Mouse (Mus musculus) midbrain, postnatal 0 days (tissue): ENCODE results near the gene Zc3h13. TPM values are rescaled to one million over a fixed set of nuclear protein-coding genes. Genes with fewer than 3 reads are reported as not detected.

Experiments used
- ATAC-seq: fragments of 200-750 bp; cut with Nextera tagmentation; 2 replicates; pipeline ENCODE4 v1.8.0; 2017; ENCODE audit warnings: moderate number of reproducible peaks, mild to moderate bottlenecking, moderate TSS enrichment, moderate library complexity; ENCODE audit not compliant: low FRiP score
- DNase-seq: peaks from one replicate; pipeline ENCODE4 v3.0.0-alpha.2; 2015; ENCODE audit warnings: low spot score
- H3K27ac ChIP-seq: fragments of 300-500 bp; sonication (generic); 2 replicates; pipeline ENCODE4 v1.5.1; 2014; ENCODE audit warnings: low read depth, mild to moderate bottlenecking, low read length, mixed read lengths
- H3K27me3 ChIP-seq: fragments of 300-500 bp; sonication (generic); 2 replicates; pipeline ENCODE4 v1.6.1; 2014; ENCODE audit warnings: low read length, control low read depth, mixed read lengths; ENCODE audit not compliant: insufficient read depth
- H3K36me3 ChIP-seq: fragments of 300-500 bp; sonication (generic); 2 replicates; pipeline ENCODE4 v1.6.1; 2014; ENCODE audit warnings: low read length, control low read depth, mixed read lengths; ENCODE audit not compliant: insufficient read depth
- H3K4me1 ChIP-seq: fragments of 300-500 bp; sonication (generic); 2 replicates; pipeline ENCODE4 v1.6.1; 2014; ENCODE audit warnings: mild to moderate bottlenecking, control low read depth, antibody characterized with exemption, low read length, mixed read lengths; ENCODE audit not compliant: insufficient read depth
- H3K4me2 ChIP-seq: fragments of 300-500 bp; sonication (generic); 2 replicates; pipeline ENCODE4 v1.6.1; 2014; ENCODE audit warnings: low read depth, mild to moderate bottlenecking, low read length, mixed read lengths; ENCODE audit not compliant: poor library complexity, severe bottlenecking
- H3K4me3 ChIP-seq: fragments of 300-500 bp; sonication (generic); 2 replicates; pipeline ENCODE4 v1.5.1; 2014; ENCODE audit warnings: low read depth, mild to moderate bottlenecking, low read length, moderate library complexity
- H3K9ac ChIP-seq: fragments of 300-500 bp; sonication (generic); replicated peaks from 2 replicates; pipeline ENCODE4 v1.6.1; 2014; ENCODE audit warnings: mild to moderate bottlenecking, low read length, moderate library complexity, mixed read lengths; ENCODE audit not compliant: poor library complexity, severe bottlenecking
- H3K9me3 ChIP-seq: fragments of 300-500 bp; sonication (generic); 2 replicates; pipeline ENCODE4 v1.6.1; 2016; ENCODE audit warnings: low read length, control low read depth
- CTCF ChIP-seq: IDR thresholded peaks from 2 replicates; pipeline ENCODE4 v1.5.1; 2016; ENCODE audit warnings: antibody characterized with exemption, mild to moderate bottlenecking
- WGBS: fragments of 180-500 bp; shearing (Covaris S2); extraction: QIAGEN DNeasy Blood & Tissue Kit; methylation state at CpG from one replicate; pipeline ENCODE4 v1.1.7; 2014; 5-methylcytosine and 5-hydroxymethylcytosine counted together
- polyA plus RNA-seq: library from polyadenylated mRNA; unstranded; fragments of >200 nt; fragmentation: Nextera tagmentation; extraction: Ambion mirVana; gene quantifications from 2 replicates; pipeline ENCODE4 v1.2.1, GENCODE M21; 2015
- total RNA-seq: library from RNA; depleted of rRNA; stranded (reverse); fragments of >200 nt; gene quantifications from 2 replicates; pipeline ENCODE4 v1.2.3, GENCODE M21; 2014

Gene Zc3h13
- total and polyA plus RNA-seq, 2 experiments from 2014 or later = 15.2 to 51.2 TPM

DNA sequence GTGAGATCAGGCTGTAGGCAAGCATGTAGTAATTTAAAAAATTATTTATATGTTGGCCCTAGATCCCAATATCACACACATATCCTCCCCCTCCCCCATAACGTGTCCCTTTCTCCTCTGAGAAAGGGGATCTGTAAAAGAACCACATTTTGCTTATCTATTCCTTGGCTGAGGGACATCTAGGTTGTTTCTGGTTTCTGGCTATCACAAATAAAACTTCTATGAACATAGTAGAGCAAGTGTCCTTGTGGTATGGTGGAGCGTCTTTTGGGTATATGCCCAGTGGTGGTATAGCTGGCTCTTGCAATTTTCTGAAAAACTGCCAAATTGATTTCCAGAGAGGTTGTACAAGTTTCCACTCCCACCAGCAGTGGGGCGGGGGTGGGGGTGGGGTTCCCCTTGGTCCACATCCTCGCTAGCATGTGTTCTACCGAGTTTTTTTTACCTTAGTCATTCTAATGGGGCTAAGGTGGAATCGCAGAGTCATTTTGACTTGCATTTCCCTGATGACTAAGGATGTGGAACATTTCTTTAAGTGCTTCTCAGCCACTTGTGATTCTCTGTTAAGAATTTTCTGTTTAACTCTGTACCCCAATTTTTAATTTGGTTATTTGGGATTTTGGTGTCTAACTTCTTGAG lies 46.0 kb upstream of the Zc3h13 start:
- Histone ChIP-seq H3K9ac (no peak overlapping the region), H3K27ac (no peak overlapping the region), H3K4me3 (no peak overlapping the region), H3K27me3 (no peaks in the 10 kb centered on the region), H3K4me1 (0 out of 2 replicates have a peak, but pooled peaks cover 6% of the 10 kb centered on the region), H3K4me2 (no peak overlapping the region), H3K36me3 (no peaks in the 10 kb centered on the region), H3K9me3 (no peaks in the 10 kb centered on the region)
- DNase-seq = no peak
- TF ChIP-seq CTCF = no peak
- WGBS = 92% methylated on average over 6 of the region's 6 CpGs
- ATAC-seq = no peak

DNA sequence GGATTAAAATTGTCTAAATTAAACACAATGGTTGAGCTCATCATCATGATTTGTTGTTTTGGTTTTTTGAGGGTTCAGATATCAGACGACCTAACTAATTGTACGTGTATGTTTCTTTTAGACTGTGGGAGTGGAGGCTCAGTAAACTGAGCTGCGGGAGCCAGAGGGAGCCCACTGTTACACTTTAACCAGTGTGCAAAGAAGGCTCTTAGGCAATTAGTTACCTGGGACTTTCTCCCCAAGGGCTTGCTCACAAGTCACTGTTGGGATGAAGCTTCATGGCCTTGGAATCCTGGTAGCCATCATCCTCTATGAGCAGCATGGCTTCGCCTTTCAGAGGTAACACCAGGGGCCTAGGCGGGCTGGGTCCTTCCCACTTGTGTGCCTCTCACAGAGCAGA lies 42.1 kb upstream of the Zc3h13 start, which contains the start of gene Cpb2:
Gene Cpb2, plus strand, starts transcription at position 201 of the 400 bp plus-strand sequence.
- 92% methylated on average over 5 of the region's 5 CpGs for WGBS
- H3K27ac ChIP-seq = no peak within 1 kb of the TSS
- TF ChIP-seq CTCF = no peak
- no peaks in the 10 kb centered on the region for H3K36me3 ChIP-seq
- H3K9me3 ChIP-seq = no peaks in the 10 kb centered on the region
- H3K4me1 ChIP-seq = no peaks in the 10 kb centered on the region
- no peak for ATAC-seq
- no peak for DNase-seq
- no peak within 1 kb of the TSS for H3K4me3 ChIP-seq
- H3K27me3 ChIP-seq = no peaks in the 10 kb centered on the region
- no peak within 1 kb of the TSS for H3K9ac ChIP-seq
- H3K4me2 ChIP-seq = no peak within 1 kb of the TSS

DNA sequence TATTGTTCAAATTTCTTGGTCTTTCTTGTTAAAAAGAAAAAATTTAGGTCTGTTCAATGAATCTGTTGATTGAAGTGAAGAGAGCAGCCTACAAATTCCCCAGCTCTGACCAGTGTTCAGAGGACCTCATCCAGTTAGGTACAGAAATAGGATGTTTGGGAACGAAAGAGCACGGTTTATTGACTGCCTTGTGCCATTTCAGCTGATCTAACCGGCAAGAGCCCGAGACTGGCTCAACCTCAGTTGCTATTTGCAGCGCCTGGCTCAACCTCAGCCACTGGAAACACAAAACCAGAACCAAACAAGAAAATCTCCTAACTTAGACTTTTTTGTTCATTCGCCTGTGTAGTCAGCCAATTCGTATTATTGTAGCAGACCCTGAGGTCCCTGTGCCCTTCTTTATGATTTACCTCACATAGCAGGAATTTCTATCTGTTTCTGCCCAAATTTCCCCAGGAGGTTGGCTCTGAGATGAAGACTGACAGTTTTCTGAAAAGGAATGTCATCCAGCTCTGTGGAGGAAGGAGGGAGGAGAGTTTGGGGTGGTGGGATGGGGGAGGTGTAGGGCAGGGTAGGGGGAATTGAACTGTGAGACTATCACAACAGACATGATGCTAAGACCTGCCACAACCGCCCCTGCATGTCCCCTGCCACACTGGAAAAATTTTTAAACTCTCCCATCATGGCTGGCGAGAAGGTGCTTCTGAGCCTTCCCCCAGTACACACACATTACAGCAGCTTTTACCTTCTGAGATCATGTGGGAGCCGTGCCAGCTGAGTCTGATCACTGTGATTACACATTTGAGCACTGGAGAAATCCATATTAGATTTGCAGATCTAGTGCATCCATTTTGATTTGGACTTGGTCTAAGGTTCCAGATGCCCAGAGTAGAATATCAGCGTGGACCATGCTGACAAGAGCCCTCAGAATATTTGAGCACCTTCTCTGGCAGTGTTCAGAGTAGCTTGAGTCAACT lies 37.9 kb upstream of the Zc3h13 start:
- H3K4me3 ChIP-seq = no peak overlapping the region
- H3K4me1 ChIP-seq = no peaks in the 10 kb centered on the region
- WGBS = 77% methylated on average over 11 of the region's 11 CpGs
- ATAC-seq (no peak), DNase-seq (no peak)
- no peak overlapping the region for H3K4me2 ChIP-seq
- H3K27ac ChIP-seq = no peak overlapping the region
- no peaks in the 10 kb centered on the region for H3K27me3 ChIP-seq
- no peaks in the 10 kb centered on the region for H3K36me3 ChIP-seq
- H3K9ac ChIP-seq = no peak overlapping the region
- H3K9me3 ChIP-seq = no peaks in the 10 kb centered on the region
- no peak for TF ChIP-seq CTCF

DNA sequence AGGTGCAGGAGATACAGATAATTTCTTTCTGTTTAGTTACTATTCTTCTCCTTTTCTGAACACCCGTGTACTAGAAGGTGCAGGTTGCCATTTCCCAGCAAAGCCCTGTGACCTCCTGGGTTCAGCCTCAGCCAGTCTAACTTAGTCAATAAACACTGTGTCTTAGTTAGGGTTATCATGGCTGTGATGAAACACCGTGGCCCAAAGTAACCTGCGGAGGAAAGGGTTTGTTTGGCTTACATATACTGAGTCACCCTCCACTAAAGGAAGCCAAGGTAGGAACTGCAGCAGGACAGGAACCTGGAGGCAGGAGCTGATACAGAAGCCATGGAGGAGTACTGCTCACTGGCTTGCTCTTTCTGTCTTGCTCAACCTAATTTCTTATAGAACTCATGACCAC lies 33.7 kb upstream of the Zc3h13 start:
- no peak overlapping the region for H3K4me2 ChIP-seq
- no peaks in the 10 kb centered on the region for H3K9me3 ChIP-seq
- H3K4me1 ChIP-seq = no peaks in the 10 kb centered on the region
- no peaks in the 10 kb centered on the region for H3K27me3 ChIP-seq
- 87% methylated on average over 3 of the region's 3 CpGs for WGBS
- ATAC-seq (no peak), DNase-seq (no peak)
- no peak for TF ChIP-seq CTCF
- H3K27ac ChIP-seq = no peak overlapping the region
- H3K9ac ChIP-seq = no peak overlapping the region
- H3K36me3 ChIP-seq = no peaks in the 10 kb centered on the region
- H3K4me3 ChIP-seq = no peak overlapping the region

DNA sequence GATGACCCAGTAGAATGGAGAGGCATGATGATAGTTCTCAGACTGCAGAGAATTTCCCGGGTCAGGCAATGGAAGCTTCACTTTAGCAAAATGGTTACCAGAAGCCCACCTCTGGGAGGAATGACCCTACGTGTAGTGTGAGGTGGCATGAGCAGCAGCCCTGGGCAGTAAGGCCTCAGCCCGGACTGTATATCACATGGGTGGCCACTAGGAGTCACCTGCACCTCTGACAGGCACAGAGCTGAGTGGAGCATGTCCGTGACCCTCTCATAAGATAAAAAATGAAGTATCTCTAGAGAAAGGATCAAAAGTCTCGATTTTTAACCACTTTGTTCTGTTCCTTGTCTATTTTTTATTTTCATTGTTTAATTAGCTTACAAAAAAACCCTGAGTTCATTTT lies 27.7 kb upstream of the Zc3h13 start:
- Histone ChIP-seq H3K4me2 (no peak overlapping the region), H3K27me3 (no peaks in the 10 kb centered on the region), H3K4me1 (no peaks in the 10 kb centered on the region), H3K36me3 (no peaks in the 10 kb centered on the region), H3K9ac (no peak overlapping the region), H3K4me3 (no peak overlapping the region), H3K27ac (no peak overlapping the region), H3K9me3 (no peaks in the 10 kb centered on the region)
- DNase-seq = no peak
- TF ChIP-seq CTCF = peak; percentile 36; the same call in 1 of the 2 replicates
- WGBS = 53% methylated on average over 5 of the region's 5 CpGs
- no peak for ATAC-seq

DNA sequence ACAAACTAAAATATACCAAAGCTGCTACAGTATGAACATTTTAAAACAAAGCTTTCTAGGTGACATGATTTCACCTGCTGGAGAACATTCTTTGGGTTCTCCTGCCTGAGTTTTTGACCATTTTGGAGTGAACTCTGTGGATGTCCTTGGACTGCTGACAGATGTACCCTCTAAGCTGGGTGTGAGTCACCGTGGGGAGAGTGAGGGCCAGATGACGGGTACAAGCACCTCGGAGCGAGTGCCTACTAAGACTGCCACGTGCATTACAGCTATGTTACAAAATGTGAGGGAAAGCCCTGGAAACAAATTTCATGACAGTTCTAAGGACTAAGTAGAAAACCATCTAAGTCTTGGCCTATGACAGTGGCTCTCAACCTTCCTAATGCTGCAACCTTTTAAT lies 14.6 kb upstream of the Zc3h13 start:
- WGBS = 90% methylated on average over 5 of the region's 5 CpGs
- no peak for ATAC-seq
- Histone ChIP-seq H3K9me3 (no peaks in the 10 kb centered on the region), H3K9ac (no peak overlapping the region), H3K4me1 (no peaks in the 10 kb centered on the region), H3K27me3 (no peaks in the 10 kb centered on the region), H3K36me3 (no peaks in the 10 kb centered on the region), H3K4me2 (no peak overlapping the region), H3K27ac (no peak overlapping the region), H3K4me3 (no peak overlapping the region)
- DNase-seq = no peak
- TF ChIP-seq CTCF = no peak
